Mouse (Mus musculus) heart, adult 2 months (tissue): ENCODE measurements around the gene Cops3. TPM values are rescaled to one million over a fixed set of nuclear protein-coding genes. Genes with fewer than 3 reads are reported as not detected.
A peak's percentile ranks its signal among the peaks of the same experiment; 100 is the strongest.

ENCODE experiments used
- DNase-seq, 2 experiments: peaks; one replicate each; pipeline ENCODE4 v3.0.0; 2021
- H3K27ac ChIP-seq: fragments of 200-600 bp; 2 replicates; pipeline ENCODE4 v1.8.1; 2022
- H3K27me3 ChIP-seq: fragments of 200-500 bp; 2 replicates; pipeline ENCODE4 v1.6.1; 2012; ENCODE audit warnings: mild to moderate bottlenecking, low read length, inconsistent platforms, mixed read lengths; ENCODE audit not compliant: control insufficient read depth, insufficient read depth
- H3K36me3 ChIP-seq: fragments of 200-500 bp; 2 replicates; pipeline ENCODE4 v1.6.1; 2012; ENCODE audit warnings: low read length, inconsistent platforms; ENCODE audit not compliant: control insufficient read depth, insufficient read depth
- H3K4me1 ChIP-seq: fragments of 200-500 bp; 2 replicates; pipeline ENCODE4 v1.6.1; 2011; ENCODE audit warnings: low read length; ENCODE audit not compliant: control insufficient read depth, insufficient read depth
- H3K4me3 ChIP-seq: fragments of 200-600 bp; 2 replicates; pipeline ENCODE4 v1.8.1; 2022
- H3K79me2 ChIP-seq: fragments of 200-500 bp; replicated peaks from 2 replicates; pipeline ENCODE4 v1.6.1; 2012; ENCODE audit warnings: mild to moderate bottlenecking, inconsistent platforms, low read length, moderate library complexity, mixed read lengths; ENCODE audit not compliant: control insufficient read depth, insufficient read depth
- H3K9ac ChIP-seq: fragments of 200-500 bp; 2 replicates; pipeline ENCODE4 v1.6.1; 2012; ENCODE audit warnings: low read depth, mild to moderate bottlenecking, control low read depth, inconsistent platforms, low read length, mixed read lengths
- CTCF ChIP-seq: fragments of 200-600 bp; IDR thresholded peaks from 2 replicates; pipeline ENCODE4 v1.8.1; 2022; ENCODE audit warnings: antibody characterized with exemption, mild to moderate bottlenecking, moderate library complexity
- EP300 ChIP-seq: fragments of 200-500 bp; IDR thresholded peaks from 2 replicates; pipeline ENCODE4 v1.6.1; 2011; ENCODE audit warnings: low read depth, low read length, control low read depth; ENCODE audit not compliant: insufficient read depth
- POLR2A ChIP-seq: fragments of 200-500 bp; IDR thresholded peaks from 2 replicates; pipeline ENCODE4 v1.6.1; 2011; ENCODE audit warnings: mild to moderate bottlenecking, low read depth, low read length, control low read depth; ENCODE audit not compliant: insufficient read depth
- WGBS: fragments of 180-500 bp; shearing (Covaris S2); methylation state at CpG from one replicate; pipeline ENCODE4 v1.1.7; 2018; 5-methylcytosine and 5-hydroxymethylcytosine counted together
- intact Hi-C: fragments of 180-260 bp; cut with DNase I; formaldehyde crosslinking; loops from one replicate; pipeline ENCODE4 v1.15.1; 2025
- polyA plus RNA-seq: library from polyadenylated mRNA; depleted of rRNA; stranded (reverse); fragments of >200 nt; gene quantifications from 2 replicates; pipeline ENCODE4 v1.2.3, GENCODE M21; 2012
- total RNA-seq, 2 experiments: library from RNA; stranded (reverse); gene quantifications; 2 replicates each; pipeline ENCODE4 v1.2.3; 2021

The Cops3 gene
- total and polyA plus RNA-seq, 3 experiments, result 28.4 to 75.5 (median 67.7) TPM

- WGBS, result 2% methylated on average over 15 of the region's 15 CpGs
- H3K27ac ChIP-seq, result peak overlapping the region; percentile 100
- H3K9ac ChIP-seq, result peak overlapping the region; percentile 99
- intact Hi-C loops, result no loop called here
- H3K36me3 ChIP-seq, result peaks cover 12% of the 10 kb centered on the region
- no peak for TF ChIP-seq CTCF
- no peak for TF ChIP-seq POLR2A
- TF ChIP-seq EP300, result no peak
- peak overlapping the region; percentile 87 for H3K4me3 ChIP-seq
- peaks cover 12% of the 10 kb centered on the region for H3K4me1 ChIP-seq
- DNase-seq, result peak in 1 of 2 experiments; percentile 71
- H3K27me3 ChIP-seq, result no peaks in the 10 kb centered on the region
- peaks cover 8% of the 10 kb centered on the region for H3K79me2 ChIP-seq
Observed at GRCm38 (mm10) chr11:59809071-59809669, 30.5 kb downstream of the Cops3 start.

GRCm38 (mm10) chr11:59808170-59808960 lies 31.3 kb downstream of the Cops3 start:
- WGBS, result 43% methylated on average over 14 of the region's 14 CpGs
- DNase-seq, result no peak
- peak overlapping the region; percentile 99 for H3K9ac ChIP-seq

GRCm38 (mm10) chr11:59805656-59806055 lies 34.0 kb downstream of the Cops3 start:
- no peak overlapping the region for H3K9ac ChIP-seq
- H3K4me3 ChIP-seq, result no peak overlapping the region
- peaks cover 12% of the 10 kb centered on the region for H3K36me3 ChIP-seq
- H3K27ac ChIP-seq, result no peak overlapping the region
- peaks cover 10% of the 10 kb centered on the region for H3K4me1 ChIP-seq
- peaks cover 8% of the 10 kb centered on the region for H3K79me2 ChIP-seq
- no peaks in the 10 kb centered on the region for H3K27me3 ChIP-seq
- intact Hi-C loops, result no loop called here
- no peak for DNase-seq
- 93% methylated on average over 2 of the region's 2 CpGs for WGBS
- TF ChIP-seq CTCF (no peak), EP300 (no peak), POLR2A (no peak)

More at GRCm38 (mm10) chr11:59808170-59808960, 31.3 kb downstream of the Cops3 start:
- peaks cover 8% of the 10 kb centered on the region for H3K79me2 ChIP-seq
- H3K27me3 ChIP-seq, result no peaks in the 10 kb centered on the region
- no peak; the same call in 1 of the 2 replicates for TF ChIP-seq CTCF
- peaks cover 12% of the 10 kb centered on the region for H3K36me3 ChIP-seq
- peak overlapping the region; percentile 100 for H3K27ac ChIP-seq
- intact Hi-C loops, result no loop called here
- peak overlapping the region; percentile 87 for H3K4me3 ChIP-seq
- peaks cover 12% of the 10 kb centered on the region for H3K4me1 ChIP-seq

GRCm38 (mm10) chr11:59805256-59805655 lies 34.4 kb downstream of the Cops3 start:
- WGBS, result 100% methylated on average over 1 of the region's 1 CpGs

GRCm38 (mm10) chr11:59804409-59805110 lies 35.1 kb downstream of the Cops3 start:
- no peak overlapping the region for H3K27ac ChIP-seq
- peaks cover 12% of the 10 kb centered on the region for H3K36me3 ChIP-seq
- no peaks in the 10 kb centered on the region for H3K27me3 ChIP-seq
- TF ChIP-seq CTCF, result peak; percentile 38
- no peak for TF ChIP-seq POLR2A
- H3K79me2 ChIP-seq, result peaks cover 8% of the 10 kb centered on the region
- 88% methylated on average over 22 of the region's 22 CpGs for WGBS
- intact Hi-C loops, result no loop called here
- DNase-seq, result peak in 1 of 2 experiments; percentile 44
- H3K9ac ChIP-seq, result no peak overlapping the region
- H3K4me1 ChIP-seq, result peaks cover 10% of the 10 kb centered on the region
- H3K4me3 ChIP-seq, result no peak overlapping the region

More at GRCm38 (mm10) chr11:59805256-59805655, 34.4 kb downstream of the Cops3 start:
- H3K27me3 ChIP-seq, result no peaks in the 10 kb centered on the region
- intact Hi-C loops, result no loop called here
- H3K4me3 ChIP-seq, result no peak overlapping the region
- H3K36me3 ChIP-seq, result peaks cover 12% of the 10 kb centered on the region
- peaks cover 10% of the 10 kb centered on the region for H3K4me1 ChIP-seq
- peaks cover 8% of the 10 kb centered on the region for H3K79me2 ChIP-seq
- DNase-seq, result no peak
- no peak overlapping the region for H3K27ac ChIP-seq
- TF ChIP-seq EP300 (no peak), POLR2A (no peak), CTCF (no peak)
- H3K9ac ChIP-seq, result no peak overlapping the region

- Histone ChIP-seq H3K4me3 (no peak overlapping the region), H3K27ac (no peak overlapping the region), H3K27me3 (no peaks in the 10 kb centered on the region), H3K79me2 (peaks cover 8% of the 10 kb centered on the region), H3K9ac (no peak overlapping the region), H3K4me1 (peaks cover 7% of the 10 kb centered on the region), H3K36me3 (peaks cover 11% of the 10 kb centered on the region)
- intact Hi-C loops, result no loop called here
- DNase-seq, result no peak
- TF ChIP-seq EP300, result no peak
- no peak for TF ChIP-seq POLR2A
- no peak for TF ChIP-seq CTCF
- WGBS, result 81% methylated on average over 14 of the region's 14 CpGs
Observed at GRCm38 (mm10) chr11:59803516-59803915, 36.1 kb downstream of the Cops3 start.
